In the genomic region with DNA sequence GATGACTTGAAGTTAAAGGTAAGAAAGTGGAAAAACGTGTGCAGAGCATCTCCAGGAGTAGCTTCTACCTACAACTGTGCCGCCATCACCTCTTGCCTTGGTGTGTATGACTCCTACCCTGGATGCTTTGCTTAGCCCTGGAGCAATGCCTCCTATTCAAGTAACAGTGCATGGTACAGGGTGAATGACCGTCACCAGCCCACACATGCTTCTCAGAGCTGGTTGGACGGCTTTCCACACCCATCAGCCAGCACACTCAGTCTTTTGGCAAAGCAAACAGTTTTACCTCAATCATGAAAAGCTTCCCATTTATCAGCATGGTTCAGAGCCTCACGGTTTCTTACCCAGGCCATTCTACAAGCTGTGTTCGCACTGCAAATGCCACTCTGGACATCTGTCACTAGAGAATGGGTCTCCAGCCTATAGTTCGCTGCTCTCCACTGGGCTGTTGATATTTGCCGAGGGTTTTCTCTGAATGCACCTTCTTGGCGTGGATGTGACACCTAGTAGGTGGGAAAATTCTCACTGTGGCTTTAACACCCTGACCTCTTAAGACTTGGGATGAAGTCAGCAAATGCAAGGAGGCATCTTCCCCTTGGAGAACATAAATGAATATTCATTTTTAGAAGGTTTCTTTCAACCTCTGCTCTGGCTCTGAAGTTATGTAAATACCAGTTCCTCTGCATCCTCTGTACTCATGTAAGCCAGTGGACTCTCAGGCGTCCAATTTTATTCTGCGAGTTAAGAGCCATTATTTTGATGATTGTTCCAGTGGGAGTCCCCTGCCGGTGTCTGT, we compare ENCODE assay signal across 27 mouse cellular contexts. TPM values are rescaled to one million over a fixed set of nuclear protein-coding genes. Genes with fewer than 3 reads are reported as not detected.
"Had no signal": no experiment of that assay in that cellular context is flagged by ENCODE, and none has a peak within 500 bp of the region (broad histone marks: within the 10 kb centered on the region; RNA-seq: fewer than 3 reads in every experiment).

No protein-coding gene starts in this region.

RNA-seq across cellular contexts. Expression of a gene that starts 23.3 kb away (rescaled TPM):
- total RNA-seq: common myeloid progenitor, adult 5-6 weeks; gastrocnemius, postnatal 10 days; gastrocnemius, postnatal 14 days; gastrocnemius, postnatal 25 days; gastrocnemius, postnatal 36 days; granulocyte monocyte progenitor cell, adult 5-6 weeks; heart, adult 18-20 months; heart, adult 2 months; heart, adult 8-10 months had no signal
- polyA plus RNA-seq: embryonic facial prominence, embryonic 13.5 days; embryonic facial prominence, embryonic 15.5 days; erythroblast, embryonic 14.5 days; forebrain, embryonic 10.5 days; forebrain, embryonic 14.5 days; heart, adult 2 months had no signal

RNA-seq across cellular contexts. Expression of a gene that starts 23.4 kb away (rescaled TPM):
- total RNA-seq: forebrain, postnatal 0 days; gastrocnemius, adult 18-20 months; gastrocnemius, adult 2 months; gastrocnemius, adult 8-10 months; gastrocnemius, postnatal 10 days; gastrocnemius, postnatal 14 days; gastrocnemius, postnatal 25 days; gastrocnemius, postnatal 36 days; gastrocnemius, postnatal 4 days; heart, adult 18-20 months; heart, adult 2 months; heart, adult 8-10 months had no signal
- polyA plus RNA-seq: embryonic facial prominence, embryonic 10.5 days; embryonic facial prominence, embryonic 11.5 days; embryonic facial prominence, embryonic 12.5 days; embryonic facial prominence, embryonic 13.5 days; embryonic facial prominence, embryonic 14.5 days; embryonic facial prominence, embryonic 15.5 days; erythroblast, embryonic 14.5 days; forebrain, embryonic 10.5 days; forebrain, embryonic 11.5 days; forebrain, embryonic 12.5 days; forebrain, embryonic 14.5 days; forebrain, embryonic 15.5 days; gonadal fat pad, adult 2 months; heart, adult 2 months had no signal
